Mouse (Mus musculus): Measurements from ENCODE around the gene Hdac11. TPM values are rescaled to one million over a fixed set of nuclear protein-coding genes. Genes with fewer than 3 reads are reported as not detected.

Gene Hdac11
- polyA plus RNA-seq, 1 experiment from 2014 or later, result 7.7 TPM

- Histone ChIP-seq H3K4me1 (replicated peaks; ENCODE audit: control insufficient read depth, insufficient read depth, low read length) (no peaks in the 10 kb centered on the region), H3K36me3 (ENCODE audit: control insufficient read depth, insufficient read depth, low read length) (no peaks in the 10 kb centered on the region), H3K4me2 (ENCODE audit: low read depth, low read length) (no peak overlapping the region), H3K9me3 (ENCODE audit: control insufficient read depth, low read length) (peaks cover 2% of the 10 kb centered on the region; the same call in 1 of the 2 replicates), H3K27ac (ENCODE audit: low read length) (no peak overlapping the region), H3K9ac (ENCODE audit: low read length) (no peak overlapping the region), H3K27me3 (ENCODE audit: control insufficient read depth, insufficient read depth, low read depth, low read length) (no peaks in the 10 kb centered on the region), H3K4me3 (ENCODE audit: low read length) (no peak overlapping the region)
- WGBS, result 28% methylated on average over 7 of the region's 7 CpGs
- ATAC-seq (ENCODE audit: low read depth), result no peak
Observed at GRCm38 (mm10) chr6:91124286-91125227, 31.9 kb upstream of the Hdac11 start.

GRCm38 (mm10) chr6:91125228-91125585 is 31.3 kb upstream of the Hdac11 start:
- Histone ChIP-seq H3K36me3 (ENCODE audit: control insufficient read depth, insufficient read depth, low read length) (no peaks in the 10 kb centered on the region), H3K4me1 (replicated peaks; ENCODE audit: control insufficient read depth, insufficient read depth, low read length) (no peaks in the 10 kb centered on the region), H3K27ac (ENCODE audit: low read length) (no peak overlapping the region), H3K4me3 (ENCODE audit: low read length) (no peak overlapping the region), H3K9me3 (ENCODE audit: control insufficient read depth, low read length) (peaks cover 2% of the 10 kb centered on the region; the same call in 1 of the 2 replicates), H3K4me2 (ENCODE audit: low read depth, low read length) (no peak overlapping the region), H3K9ac (ENCODE audit: low read length) (no peak overlapping the region), H3K27me3 (ENCODE audit: control insufficient read depth, insufficient read depth, low read depth, low read length) (no peaks in the 10 kb centered on the region)
- ATAC-seq (ENCODE audit: low read depth), result no peak
- WGBS, result 74% methylated on average over 2 of the region's 2 CpGs

DNA sequence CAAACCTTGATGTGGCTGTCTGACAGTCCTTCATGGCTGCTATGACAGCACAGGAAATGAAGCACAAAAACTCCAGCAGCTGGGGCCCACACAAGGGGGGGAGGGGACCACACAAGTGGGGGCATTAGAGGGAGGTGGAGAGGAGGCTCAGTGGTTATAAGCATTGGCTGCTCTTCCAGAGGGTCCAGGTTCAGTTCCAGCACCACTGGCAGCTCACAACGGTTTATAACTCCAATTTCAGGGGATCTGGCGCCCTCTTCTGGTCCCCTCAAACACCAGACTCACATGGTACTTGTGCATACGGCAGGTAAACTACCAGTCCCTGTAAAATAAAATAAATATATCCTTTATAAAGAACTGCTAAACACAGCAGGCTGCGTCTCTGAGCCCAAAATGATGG is 27.5 kb upstream of the Hdac11 start:
- 39% methylated on average over 4 of the region's 4 CpGs for WGBS
- no peak overlapping the region for H3K4me2 ChIP-seq (ENCODE audit: low read depth, low read length)
- no peaks in the 10 kb centered on the region for H3K27me3 ChIP-seq (ENCODE audit: control insufficient read depth, insufficient read depth, low read depth, low read length)
- no peak overlapping the region for H3K27ac ChIP-seq (ENCODE audit: low read length)
- ATAC-seq (ENCODE audit: low read depth), result no peak
- H3K4me3 ChIP-seq (ENCODE audit: low read length), result no peak overlapping the region
- no peak overlapping the region for H3K9ac ChIP-seq (ENCODE audit: low read length)
- H3K36me3 ChIP-seq (ENCODE audit: control insufficient read depth, insufficient read depth, low read length), result no peaks in the 10 kb centered on the region
- peaks cover 2% of the 10 kb centered on the region; the same call in 1 of the 2 replicates for H3K9me3 ChIP-seq (ENCODE audit: control insufficient read depth, low read length)
- H3K4me1 ChIP-seq (replicated peaks; ENCODE audit: control insufficient read depth, insufficient read depth, low read length), result no peaks in the 10 kb centered on the region

DNA sequence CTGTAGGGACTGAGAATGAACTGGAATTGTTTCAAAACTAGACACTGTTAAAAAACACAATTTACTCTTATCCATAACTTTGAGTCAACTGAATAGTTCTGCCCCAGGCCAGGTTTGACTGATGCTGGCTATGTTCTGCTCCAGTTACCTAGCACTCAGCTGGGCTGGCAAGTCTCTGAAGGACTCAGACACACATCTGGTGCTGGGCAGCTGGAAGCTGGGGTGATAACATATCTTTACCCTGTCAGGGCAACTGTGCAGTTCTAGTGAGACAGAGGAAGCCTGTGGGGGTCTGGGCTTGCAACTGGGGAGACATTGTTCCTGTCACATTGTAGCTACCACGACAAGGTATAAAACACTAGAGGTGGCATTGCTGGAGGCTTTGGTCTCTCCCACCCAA is 25.6 kb upstream of the Hdac11 start:
- H3K4me2 ChIP-seq (ENCODE audit: low read depth, low read length), result no peak overlapping the region
- no peak for ATAC-seq (ENCODE audit: low read depth)

DNA sequence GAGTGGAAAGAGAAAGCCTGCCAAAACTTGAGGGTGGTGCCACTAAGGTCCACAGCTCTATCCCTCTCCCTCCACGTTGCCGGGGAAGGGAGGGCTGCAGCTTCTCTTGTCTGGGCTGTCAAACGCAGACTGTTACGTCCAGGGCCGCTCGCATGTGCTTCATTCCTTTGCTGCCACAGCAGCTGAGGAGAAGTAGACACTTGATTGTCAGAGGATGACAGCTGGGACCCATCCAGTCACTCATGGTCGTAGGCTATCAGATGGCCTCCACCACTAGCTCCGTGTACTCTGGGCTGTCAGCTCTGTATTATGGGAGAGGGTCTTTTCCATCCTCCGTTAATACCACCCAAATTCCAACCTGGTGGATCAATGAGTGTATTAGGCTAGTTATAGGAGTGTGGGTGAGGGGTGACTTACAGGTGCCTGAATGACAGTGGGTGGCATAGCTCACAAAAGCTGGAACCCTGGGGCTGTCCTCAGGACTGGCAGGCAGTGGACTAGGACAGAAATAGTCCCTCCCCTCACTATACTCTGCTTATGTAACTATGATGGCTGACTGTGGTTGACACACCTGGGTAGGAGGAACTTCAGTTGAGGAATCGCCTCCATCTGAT is 19.0 kb upstream of the Hdac11 start:
- peak; percentile 49; the same call in 1 of the 2 replicates for ATAC-seq (ENCODE audit: low read depth)
- no peak overlapping the region for H3K9ac ChIP-seq (ENCODE audit: low read length)
- H3K27me3 ChIP-seq (ENCODE audit: control insufficient read depth, insufficient read depth, low read depth, low read length), result no peaks in the 10 kb centered on the region
- no peaks in the 10 kb centered on the region for H3K9me3 ChIP-seq (ENCODE audit: control insufficient read depth, low read length)
- H3K4me1 ChIP-seq (replicated peaks; ENCODE audit: control insufficient read depth, insufficient read depth, low read length), result no peaks in the 10 kb centered on the region
- H3K36me3 ChIP-seq (ENCODE audit: control insufficient read depth, insufficient read depth, low read length), result no peaks in the 10 kb centered on the region
- H3K4me3 ChIP-seq (ENCODE audit: low read length), result no peak overlapping the region
- 42% methylated on average over 10 of the region's 10 CpGs for WGBS
- no peak overlapping the region for H3K4me2 ChIP-seq (ENCODE audit: low read depth, low read length)
- no peak overlapping the region for H3K27ac ChIP-seq (ENCODE audit: low read length)

More for the DNA sequence above, 25.6 kb upstream of the Hdac11 start:
- no peaks in the 10 kb centered on the region for H3K27me3 ChIP-seq (ENCODE audit: control insufficient read depth, insufficient read depth, low read depth, low read length)
- no peaks in the 10 kb centered on the region for H3K4me1 ChIP-seq (replicated peaks; ENCODE audit: control insufficient read depth, insufficient read depth, low read length)
- 52% methylated on average over 1 of the region's 1 CpGs for WGBS
- no peak overlapping the region for H3K4me3 ChIP-seq (ENCODE audit: low read length)
- H3K9me3 ChIP-seq (ENCODE audit: control insufficient read depth, low read length), result peaks cover 2% of the 10 kb centered on the region; the same call in 1 of the 2 replicates
- H3K36me3 ChIP-seq (ENCODE audit: control insufficient read depth, insufficient read depth, low read length), result no peaks in the 10 kb centered on the region
- no peak overlapping the region for H3K27ac ChIP-seq (ENCODE audit: low read length)
- H3K9ac ChIP-seq (ENCODE audit: low read length), result no peak overlapping the region

DNA sequence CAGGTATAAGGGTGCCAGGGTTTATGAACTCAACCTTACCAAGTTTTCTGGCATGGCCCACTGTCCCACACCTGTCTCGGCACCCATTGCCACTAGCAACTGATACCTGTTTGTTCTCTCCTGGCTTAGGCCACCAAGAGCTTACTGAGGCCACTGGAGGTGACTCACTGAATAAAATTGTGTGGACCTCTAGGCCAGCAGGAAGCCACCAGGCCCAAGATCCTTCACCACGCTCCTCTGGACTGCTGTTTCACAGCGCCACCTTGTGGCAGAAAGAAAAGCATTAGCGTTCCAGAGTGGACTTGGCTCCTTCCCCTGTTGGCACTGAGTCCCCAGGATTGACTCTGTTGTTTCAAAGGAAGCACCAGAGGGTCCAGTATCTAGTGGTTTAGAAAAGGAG is 16.6 kb upstream of the Hdac11 start:
- H3K4me2 ChIP-seq (ENCODE audit: low read depth, low read length), result no peak overlapping the region
- no peaks in the 10 kb centered on the region for H3K27me3 ChIP-seq (ENCODE audit: control insufficient read depth, insufficient read depth, low read depth, low read length)
- WGBS, result 25% methylated on average over 4 of the region's 4 CpGs
- H3K27ac ChIP-seq (ENCODE audit: low read length), result no peak overlapping the region
- H3K9me3 ChIP-seq (ENCODE audit: control insufficient read depth, low read length), result no peaks in the 10 kb centered on the region
- no peaks in the 10 kb centered on the region for H3K36me3 ChIP-seq (ENCODE audit: control insufficient read depth, insufficient read depth, low read length)
- H3K4me1 ChIP-seq (replicated peaks; ENCODE audit: control insufficient read depth, insufficient read depth, low read length), result no peaks in the 10 kb centered on the region
- H3K9ac ChIP-seq (ENCODE audit: low read length), result no peak overlapping the region
- ATAC-seq (ENCODE audit: low read depth), result peak; percentile 45; the same call in 1 of the 2 replicates
- no peak overlapping the region for H3K4me3 ChIP-seq (ENCODE audit: low read length)

DNA sequence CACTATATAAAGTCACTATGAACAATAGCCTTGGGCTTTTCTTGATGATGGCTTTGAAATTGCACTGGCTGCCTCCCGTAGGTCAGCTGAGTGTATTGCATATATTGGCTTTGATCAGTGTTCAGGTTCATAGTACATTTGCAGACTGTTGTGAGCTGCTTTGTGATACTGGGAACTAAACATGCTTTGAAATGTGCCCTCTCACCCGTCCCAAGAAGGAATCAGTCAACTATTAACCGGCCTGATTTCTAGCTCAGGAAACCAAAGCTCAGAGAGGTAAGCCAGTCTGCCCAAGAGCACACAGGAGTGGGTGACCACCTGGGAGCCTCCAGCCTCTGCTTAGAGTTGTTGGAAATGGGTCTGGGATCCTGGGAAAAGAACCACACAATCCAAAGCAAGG is 11.4 kb upstream of the Hdac11 start:
- no peak for ATAC-seq (ENCODE audit: low read depth)

GRCm38 (mm10) chr6:91145572-91145971 is 10.9 kb upstream of the Hdac11 start:
- no peak overlapping the region for H3K27ac ChIP-seq (ENCODE audit: low read length)
- no peak overlapping the region for H3K4me2 ChIP-seq (ENCODE audit: low read depth, low read length)
- no peaks in the 10 kb centered on the region for H3K4me1 ChIP-seq (replicated peaks; ENCODE audit: control insufficient read depth, insufficient read depth, low read length)
- no peak for ATAC-seq (ENCODE audit: low read depth)
- no peak overlapping the region for H3K4me3 ChIP-seq (ENCODE audit: low read length)
- 60% methylated on average over 5 of the region's 5 CpGs for WGBS
- H3K9ac ChIP-seq (ENCODE audit: low read length), result no peak overlapping the region
- no peaks in the 10 kb centered on the region for H3K36me3 ChIP-seq (ENCODE audit: control insufficient read depth, insufficient read depth, low read length)
- H3K9me3 ChIP-seq (ENCODE audit: control insufficient read depth, low read length), result no peaks in the 10 kb centered on the region
- no peaks in the 10 kb centered on the region for H3K27me3 ChIP-seq (ENCODE audit: control insufficient read depth, insufficient read depth, low read depth, low read length)

More for the DNA sequence above, 11.4 kb upstream of the Hdac11 start:
- Histone ChIP-seq H3K27me3 (ENCODE audit: control insufficient read depth, insufficient read depth, low read depth, low read length) (no peaks in the 10 kb centered on the region), H3K36me3 (ENCODE audit: control insufficient read depth, insufficient read depth, low read length) (no peaks in the 10 kb centered on the region), H3K4me3 (ENCODE audit: low read length) (no peak overlapping the region), H3K4me2 (ENCODE audit: low read depth, low read length) (no peak overlapping the region), H3K9ac (ENCODE audit: low read length) (no peak overlapping the region), H3K4me1 (replicated peaks; ENCODE audit: control insufficient read depth, insufficient read depth, low read length) (no peaks in the 10 kb centered on the region), H3K27ac (ENCODE audit: low read length) (no peak overlapping the region), H3K9me3 (ENCODE audit: control insufficient read depth, low read length) (no peaks in the 10 kb centered on the region)
- WGBS, result 57% methylated on average over 3 of the region's 3 CpGs

DNA sequence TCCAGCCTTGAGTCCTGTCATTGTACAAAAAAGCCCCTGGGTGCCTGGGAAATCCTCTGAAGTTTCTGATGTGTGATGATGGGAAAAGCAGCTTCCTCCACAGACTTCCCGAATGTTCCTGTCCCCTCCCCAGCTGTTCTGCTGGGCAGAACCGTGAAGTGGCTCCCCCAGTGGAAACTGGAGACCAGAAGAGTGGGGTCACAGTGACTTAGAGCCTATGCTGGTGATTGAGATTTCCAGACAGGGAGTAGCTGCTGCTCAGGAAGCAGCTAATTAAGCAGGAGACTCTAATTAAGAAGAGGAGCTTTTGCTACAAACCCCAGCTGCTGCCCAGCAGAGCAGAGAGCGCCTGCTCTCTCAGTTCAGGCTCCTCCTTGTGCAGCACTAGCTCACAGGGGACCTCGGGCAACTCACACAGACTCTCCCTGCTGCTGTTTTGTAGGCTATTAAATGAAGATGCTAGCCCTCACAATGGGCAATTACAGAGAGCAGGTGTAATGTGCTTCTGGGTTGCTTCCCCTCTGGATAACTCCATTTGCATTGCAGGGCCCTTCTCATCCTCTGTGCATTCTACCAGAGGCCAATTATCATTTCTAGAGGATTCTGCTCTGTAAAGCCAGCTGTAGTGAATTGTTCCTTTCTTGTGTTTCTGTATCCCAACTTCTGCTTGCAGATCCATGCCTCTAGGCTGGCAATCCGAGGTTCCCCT is 9.9 kb upstream of the Hdac11 start:
- no peak for ATAC-seq (ENCODE audit: low read depth)
- Histone ChIP-seq H3K36me3 (ENCODE audit: control insufficient read depth, insufficient read depth, low read length) (no peaks in the 10 kb centered on the region), H3K4me2 (ENCODE audit: low read depth, low read length) (no peak overlapping the region), H3K4me1 (replicated peaks; ENCODE audit: control insufficient read depth, insufficient read depth, low read length) (no peaks in the 10 kb centered on the region), H3K27me3 (ENCODE audit: control insufficient read depth, insufficient read depth, low read depth, low read length) (no peaks in the 10 kb centered on the region), H3K9me3 (ENCODE audit: control insufficient read depth, low read length) (no peaks in the 10 kb centered on the region), H3K9ac (ENCODE audit: low read length) (no peak overlapping the region), H3K4me3 (ENCODE audit: low read length) (no peak overlapping the region), H3K27ac (ENCODE audit: low read length) (no peak overlapping the region)
- WGBS, result 34% methylated on average over 5 of the region's 5 CpGs

All from lung, embryonic 16.5 days (tissue).